Mouse (Mus musculus) lung, embryonic 16.5 days (tissue): ENCODE data around the gene Rab38. TPM values are rescaled to one million over a fixed set of nuclear protein-coding genes. Genes with fewer than 3 reads are reported as not detected.

Experiments used
- ATAC-seq: fragments of 200-750 bp; cut with Nextera tagmentation; 2 replicates; pipeline ENCODE4 v1.8.0; 2017; ENCODE audit warnings: low read depth, mild to moderate bottlenecking, moderate library complexity
- H3K27ac ChIP-seq: fragments of 300-500 bp; sonication (generic); 2 replicates; pipeline ENCODE4 v1.5.1; 2014; ENCODE audit warnings: mild to moderate bottlenecking, control low read depth, low read length
- H3K27me3 ChIP-seq: fragments of 300-500 bp; sonication (generic); 2 replicates; pipeline ENCODE4 v1.6.1; 2014; ENCODE audit warnings: low read depth, low read length, mixed read lengths; ENCODE audit not compliant: control insufficient read depth, insufficient read depth
- H3K36me3 ChIP-seq: fragments of 300-500 bp; sonication (generic); 2 replicates; pipeline ENCODE4 v1.6.1; 2014; ENCODE audit warnings: low read length; ENCODE audit not compliant: control insufficient read depth, insufficient read depth
- H3K4me1 ChIP-seq: fragments of 300-500 bp; sonication (generic); replicated peaks from 2 replicates; pipeline ENCODE4 v1.6.1; 2014; ENCODE audit warnings: low read length, mixed read lengths; ENCODE audit not compliant: control insufficient read depth, insufficient read depth
- H3K4me2 ChIP-seq: fragments of 300-500 bp; sonication (generic); 2 replicates; pipeline ENCODE4 v1.6.1; 2014; ENCODE audit warnings: low read depth, low read length, control low read depth
- H3K4me3 ChIP-seq: fragments of 300-500 bp; sonication (generic); 2 replicates; pipeline ENCODE4 v1.5.1; 2014; ENCODE audit warnings: mild to moderate bottlenecking, low read length, control low read depth
- H3K9ac ChIP-seq: fragments of 300-500 bp; sonication (generic); 2 replicates; pipeline ENCODE4 v1.6.1; 2014; ENCODE audit warnings: low read length, control low read depth
- H3K9me3 ChIP-seq: fragments of 300-500 bp; sonication (generic); 2 replicates; pipeline ENCODE4 v1.6.1; 2016; ENCODE audit warnings: low read length; ENCODE audit not compliant: control insufficient read depth
- WGBS: fragments of 180-500 bp; shearing (Covaris S2); extraction: QIAGEN DNeasy Blood & Tissue Kit; methylation state at CpG from one replicate; pipeline ENCODE4 v1.1.7; 2014; 5-methylcytosine and 5-hydroxymethylcytosine counted together
- polyA plus RNA-seq: library from polyadenylated mRNA; unstranded; fragments of >200 nt; fragmentation: Nextera tagmentation; extraction: Ambion mirVana; gene quantifications from 2 replicates; pipeline ENCODE4 v1.2.1, GENCODE M21; 2015

Rab38 gene
- polyA plus RNA-seq, 1 experiment from 2014 or later: 28.2 TPM

DNA sequence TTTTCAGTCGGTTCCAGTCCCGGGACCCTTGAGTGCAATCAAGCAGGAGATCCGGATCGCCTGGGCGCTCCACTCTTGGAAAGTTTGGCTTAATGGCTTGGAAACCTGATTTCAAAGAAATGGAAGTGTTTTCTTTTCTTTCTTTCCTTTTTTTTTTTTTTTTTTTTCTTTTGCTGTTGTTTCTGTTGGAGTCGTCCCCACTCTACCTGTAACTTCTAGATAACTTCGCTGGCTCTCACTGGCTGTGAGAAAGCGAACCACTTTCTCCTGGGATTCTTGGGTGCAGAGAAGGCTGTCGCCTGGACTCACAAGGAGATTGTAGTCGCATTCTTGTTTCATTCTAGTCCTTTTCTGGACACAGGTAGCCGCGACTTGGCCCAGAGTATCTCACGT is 615 bp downstream of the Rab38 start:
- peaks cover 4% of the 10 kb centered on the region; the same call in 1 of the 2 replicates for H3K4me1 ChIP-seq
- WGBS: 4% methylated on average over 13 of the region's 13 CpGs
- H3K9me3 ChIP-seq: no peaks in the 10 kb centered on the region
- H3K4me2 ChIP-seq: peak overlapping the region; percentile 93
- H3K27me3 ChIP-seq: no peaks in the 10 kb centered on the region
- H3K36me3 ChIP-seq: no peaks in the 10 kb centered on the region
- peak overlapping the region; percentile 83 for H3K27ac ChIP-seq
- H3K4me3 ChIP-seq: peak overlapping the region; percentile 73
- peak overlapping the region; percentile 81 for H3K9ac ChIP-seq
- ATAC-seq: no peak

DNA sequence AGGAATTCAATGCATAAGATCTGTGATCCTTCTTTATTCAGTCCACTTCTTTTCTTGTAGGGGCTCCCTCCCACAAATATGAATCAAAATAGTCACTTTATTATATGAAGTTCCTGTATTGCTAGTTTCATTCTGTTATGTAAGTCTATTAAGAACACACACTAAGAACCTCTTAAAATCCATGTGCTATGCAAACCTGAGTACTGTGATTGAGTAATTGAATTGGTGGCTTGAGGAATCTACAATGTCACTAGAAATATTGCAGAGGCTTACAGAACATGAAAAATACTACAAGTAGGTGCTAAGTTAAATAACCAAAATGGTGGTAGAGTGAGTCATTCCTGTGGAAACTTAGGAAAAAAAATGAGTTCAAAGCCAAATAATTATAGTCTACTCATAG is 10.2 kb downstream of the Rab38 start:
- Histone ChIP-seq H3K4me2 (no peak overlapping the region), H3K27ac (no peak overlapping the region), H3K9me3 (no peaks in the 10 kb centered on the region), H3K9ac (no peak overlapping the region), H3K36me3 (no peaks in the 10 kb centered on the region), H3K4me1 (no peaks in the 10 kb centered on the region), H3K27me3 (no peaks in the 10 kb centered on the region), H3K4me3 (no peak overlapping the region)
- ATAC-seq: no peak

GRCm38 (mm10) chr7:88442649-88443048 is 12.6 kb downstream of the Rab38 start:
- Histone ChIP-seq H3K27me3 (no peaks in the 10 kb centered on the region), H3K9me3 (no peaks in the 10 kb centered on the region), H3K27ac (no peak overlapping the region), H3K4me2 (no peak overlapping the region), H3K9ac (no peak overlapping the region), H3K4me1 (no peaks in the 10 kb centered on the region), H3K36me3 (no peaks in the 10 kb centered on the region), H3K4me3 (no peak overlapping the region)
- ATAC-seq: no peak

- H3K36me3 ChIP-seq: no peaks in the 10 kb centered on the region
- no peaks in the 10 kb centered on the region for H3K9me3 ChIP-seq
- H3K27me3 ChIP-seq: no peaks in the 10 kb centered on the region
- no peak overlapping the region for H3K4me3 ChIP-seq
- no peak overlapping the region for H3K9ac ChIP-seq
- 55% methylated on average over 4 of the region's 4 CpGs for WGBS
- no peaks in the 10 kb centered on the region for H3K4me1 ChIP-seq
- H3K4me2 ChIP-seq: no peak overlapping the region
- no peak overlapping the region for H3K27ac ChIP-seq
- ATAC-seq: 0 out of 2 replicates have a peak, but pooled peaks have one; percentile 15
Measured at GRCm38 (mm10) chr7:88443435-88443834, 13.4 kb downstream of the Rab38 start.

DNA sequence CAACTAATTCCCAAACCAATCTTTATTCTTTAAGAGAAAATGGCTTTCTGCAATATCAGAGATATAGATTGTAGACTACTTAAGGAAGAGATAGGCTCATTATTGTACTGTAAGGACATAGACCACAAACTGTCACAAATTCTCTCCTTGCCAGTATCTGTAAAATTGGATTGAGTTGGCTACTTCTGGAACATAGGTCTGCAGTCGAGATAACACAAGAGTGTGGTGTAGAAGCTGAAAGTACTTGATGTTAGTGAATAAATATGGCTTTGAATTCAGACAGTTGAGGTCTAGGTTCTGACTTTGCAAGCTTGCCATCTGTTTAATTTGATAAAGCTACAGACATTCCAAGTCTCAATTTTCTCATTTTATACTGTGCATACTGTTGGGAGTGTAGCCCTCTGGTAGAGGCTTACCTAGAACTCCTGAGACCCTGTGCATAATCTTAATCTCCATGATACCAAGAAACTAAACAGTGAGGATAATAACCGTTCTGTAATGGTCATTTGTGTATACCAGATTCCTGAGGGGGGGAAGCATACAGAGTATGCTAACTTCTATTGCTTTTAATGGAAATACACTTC is 15.3 kb downstream of the Rab38 start:
- Histone ChIP-seq H3K4me1 (no peaks in the 10 kb centered on the region), H3K36me3 (no peaks in the 10 kb centered on the region), H3K9me3 (no peaks in the 10 kb centered on the region), H3K4me2 (no peak overlapping the region), H3K27me3 (no peaks in the 10 kb centered on the region), H3K4me3 (no peak overlapping the region), H3K9ac (no peak overlapping the region), H3K27ac (no peak overlapping the region)
- ATAC-seq: no peak
- WGBS: 44% methylated on average over 2 of the region's 2 CpGs

DNA sequence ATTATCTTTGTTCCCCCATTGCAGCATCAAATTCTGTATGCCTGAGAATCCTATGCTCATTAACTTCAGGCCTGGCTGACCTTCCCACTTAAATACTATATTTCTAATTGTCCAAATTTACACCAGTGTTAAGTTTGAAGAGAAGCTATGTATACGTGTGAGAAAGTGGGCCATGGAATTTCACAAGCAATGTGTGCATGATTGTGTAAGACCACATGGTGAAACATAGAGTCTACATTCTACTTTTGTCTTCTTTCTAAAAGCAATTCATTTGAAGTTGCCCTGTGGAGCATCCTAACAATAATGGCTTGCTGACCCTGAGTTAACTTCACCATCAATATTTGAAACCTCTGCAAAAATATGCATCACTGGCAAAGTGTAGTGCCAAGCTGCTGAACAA is 23.2 kb downstream of the Rab38 start:
- no peak overlapping the region for H3K27ac ChIP-seq
- H3K9me3 ChIP-seq: no peaks in the 10 kb centered on the region
- H3K27me3 ChIP-seq: no peaks in the 10 kb centered on the region
- no peaks in the 10 kb centered on the region for H3K36me3 ChIP-seq
- no peak for ATAC-seq
- no peak overlapping the region for H3K4me2 ChIP-seq
- no peaks in the 10 kb centered on the region for H3K4me1 ChIP-seq
- H3K9ac ChIP-seq: no peak overlapping the region
- H3K4me3 ChIP-seq: no peak overlapping the region
- 70% methylated on average over 1 of the region's 1 CpGs for WGBS

- H3K9me3 ChIP-seq: no peaks in the 10 kb centered on the region
- H3K27ac ChIP-seq: no peak overlapping the region
- H3K36me3 ChIP-seq: no peaks in the 10 kb centered on the region
- no peak overlapping the region for H3K4me3 ChIP-seq
- H3K27me3 ChIP-seq: no peaks in the 10 kb centered on the region
- no peak overlapping the region for H3K9ac ChIP-seq
- 63% methylated on average over 3 of the region's 3 CpGs for whole genome bisulfite sequencing
- no peak for ATAC-seq
- no peaks in the 10 kb centered on the region for H3K4me1 ChIP-seq
- no peak overlapping the region for H3K4me2 ChIP-seq
Measured at GRCm38 (mm10) chr7:88457827-88458226, 27.8 kb downstream of the Rab38 start.

- WGBS: 60% methylated on average over 3 of the region's 3 CpGs
- Histone ChIP-seq H3K36me3 (no peaks in the 10 kb centered on the region), H3K9ac (no peak overlapping the region)
Measured at GRCm38 (mm10) chr7:88467754-88468153, 37.7 kb downstream of the Rab38 start.

GRCm38 (mm10) chr7:88482110-88482619 is 52.1 kb downstream of the Rab38 start:
- Histone ChIP-seq H3K4me2 (no peak overlapping the region), H3K27me3 (no peaks in the 10 kb centered on the region), H3K36me3 (no peaks in the 10 kb centered on the region), H3K4me1 (no peaks in the 10 kb centered on the region), H3K27ac (no peak overlapping the region), H3K4me3 (no peak overlapping the region), H3K9me3 (no peaks in the 10 kb centered on the region), H3K9ac (no peak overlapping the region)
- no peak for ATAC-seq
- WGBS: 61% methylated on average over 7 of the region's 7 CpGs

More at GRCm38 (mm10) chr7:88467754-88468153, 37.7 kb downstream of the Rab38 start:
- Histone ChIP-seq H3K27me3 (no peaks in the 10 kb centered on the region), H3K4me1 (no peaks in the 10 kb centered on the region), H3K9me3 (no peaks in the 10 kb centered on the region), H3K27ac (no peak overlapping the region), H3K4me2 (no peak overlapping the region), H3K4me3 (no peak overlapping the region)
- no peak for ATAC-seq

- WGBS: 59% methylated on average over 7 of the region's 7 CpGs
- Histone ChIP-seq H3K4me2 (no peak overlapping the region), H3K9ac (no peak overlapping the region), H3K36me3 (no peaks in the 10 kb centered on the region), H3K27me3 (no peaks in the 10 kb centered on the region), H3K4me3 (no peak overlapping the region), H3K27ac (no peak overlapping the region), H3K4me1 (no peaks in the 10 kb centered on the region), H3K9me3 (no peaks in the 10 kb centered on the region)
- no peak for ATAC-seq
Measured at GRCm38 (mm10) chr7:88482628-88483027, 52.6 kb downstream of the Rab38 start.
